Mouse (Mus musculus): ENCODE results near the gene Hspbp1. TPM values are rescaled to one million over a fixed set of nuclear protein-coding genes. Genes with fewer than 3 reads are reported as not detected.

Hspbp1 gene
- polyA plus RNA-seq (2016; fragmentation: Nextera tagmentation; extraction: Ambion mirVana), result 103 and 107 TPM in 2 replicates

GRCm38 (mm10) chr7:4684632-4685417, at the start of gene Hspbp1:
Gene Hspbp1, minus strand, starts transcription at chr7:4685068.
- WGBS, result under 1% methylated on average over 32 of the region's 32 CpGs
- ATAC-seq (ENCODE audit: insufficient number of reproducible peaks, insufficient read depth, low FRiP score, low TSS enrichment), result peak; percentile 99
- no peaks in the 10 kb centered on the region for H3K9me3 ChIP-seq
- H3K4me1 ChIP-seq, result peaks cover 6% of the 10 kb centered on the region
- H3K36me3 ChIP-seq, result peaks cover 17% of the 10 kb centered on the region
- H3K27ac ChIP-seq, result peak within 1 kb of the TSS; percentile 70
- H3K4me3 ChIP-seq, result peak within 1 kb of the TSS; percentile 83
- peak within 1 kb of the TSS; percentile 97 for H3K4me2 ChIP-seq (replicated peaks)
- no peaks in the 10 kb centered on the region for H3K27me3 ChIP-seq
- H3K9ac ChIP-seq, result peak within 1 kb of the TSS; percentile 58

DNA sequence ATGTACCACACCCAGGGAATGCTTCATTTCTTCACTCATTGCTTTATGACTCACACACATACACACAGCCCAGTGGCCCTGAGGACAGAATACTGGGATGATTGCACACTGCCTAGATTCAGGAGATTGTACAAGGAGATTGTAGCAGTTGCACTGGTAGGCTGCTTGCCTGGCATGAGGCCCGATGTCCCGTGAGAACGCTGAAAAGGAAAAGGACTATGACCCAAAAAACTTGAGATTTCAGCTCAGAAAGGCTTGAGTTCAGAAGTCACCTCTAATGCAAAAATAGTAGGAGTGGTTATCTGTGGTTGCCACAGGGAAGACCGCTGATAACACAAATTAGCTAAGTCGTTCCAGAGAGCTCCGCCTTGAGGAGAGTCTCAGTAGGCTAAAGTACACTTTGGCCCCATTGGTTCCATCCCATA, 48.1 kb upstream of the Hspbp1 start:
- H3K9me3 ChIP-seq, result no peaks in the 10 kb centered on the region
- H3K27ac ChIP-seq, result no peak overlapping the region
- no peaks in the 10 kb centered on the region for H3K36me3 ChIP-seq
- no peak overlapping the region for H3K4me2 ChIP-seq (replicated peaks)
- WGBS, result 69% methylated on average over 6 of the region's 6 CpGs
- H3K27me3 ChIP-seq, result no peaks in the 10 kb centered on the region
- H3K9ac ChIP-seq, result no peak overlapping the region
- ATAC-seq (ENCODE audit: insufficient number of reproducible peaks, insufficient read depth, low FRiP score, low TSS enrichment), result no peak
- H3K4me3 ChIP-seq, result no peak overlapping the region
- no peaks in the 10 kb centered on the region for H3K4me1 ChIP-seq

DNA sequence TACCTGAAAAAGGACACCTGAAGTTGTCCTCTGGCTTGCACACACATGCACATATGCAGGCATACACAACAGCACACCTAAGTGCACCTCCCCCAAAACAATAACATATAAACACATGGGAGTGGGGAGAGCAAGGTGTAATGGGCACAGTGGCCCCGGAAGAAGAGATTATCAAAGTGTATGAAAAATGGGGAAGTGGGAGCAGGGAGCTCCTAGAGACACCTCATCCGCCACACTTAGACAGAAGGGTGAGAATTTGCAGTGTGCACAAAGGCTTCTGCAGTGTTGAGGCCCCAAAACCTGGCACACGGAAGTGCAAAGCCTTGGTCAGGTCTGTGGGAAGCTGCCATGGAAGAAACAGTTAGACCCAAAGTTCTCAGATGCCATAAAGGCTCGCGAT, 46.2 kb upstream of the Hspbp1 start:
- Histone ChIP-seq H3K27ac (no peak overlapping the region), H3K4me3 (no peak overlapping the region), H3K27me3 (no peaks in the 10 kb centered on the region), H3K4me1 (no peaks in the 10 kb centered on the region), H3K4me2 (replicated peaks) (no peak overlapping the region), H3K9ac (no peak overlapping the region), H3K9me3 (no peaks in the 10 kb centered on the region), H3K36me3 (no peaks in the 10 kb centered on the region)
- no peak for ATAC-seq (ENCODE audit: insufficient number of reproducible peaks, insufficient read depth, low FRiP score, low TSS enrichment)
- WGBS, result 84% methylated on average over 5 of the region's 5 CpGs

- H3K36me3 ChIP-seq, result no peaks in the 10 kb centered on the region
- H3K27me3 ChIP-seq, result no peaks in the 10 kb centered on the region
- H3K4me3 ChIP-seq, result no peak within 1 kb of the TSS
- H3K9ac ChIP-seq, result no peak within 1 kb of the TSS
- H3K9me3 ChIP-seq, result no peaks in the 10 kb centered on the region
- WGBS, result 75% methylated on average over 7 of the region's 7 CpGs
- no peak within 1 kb of the TSS for H3K27ac ChIP-seq
- no peaks in the 10 kb centered on the region for H3K4me1 ChIP-seq
- no peak for ATAC-seq (ENCODE audit: insufficient number of reproducible peaks, insufficient read depth, low FRiP score, low TSS enrichment)
- H3K4me2 ChIP-seq (replicated peaks), result no peak within 1 kb of the TSS
These were observed 40.3 kb upstream of the Hspbp1 start, which contains the start of gene Tmem150b for GRCm38 (mm10) chr7:4725169-4725568. Gene Tmem150b, minus strand, starts transcription at chr7:4725249.

DNA sequence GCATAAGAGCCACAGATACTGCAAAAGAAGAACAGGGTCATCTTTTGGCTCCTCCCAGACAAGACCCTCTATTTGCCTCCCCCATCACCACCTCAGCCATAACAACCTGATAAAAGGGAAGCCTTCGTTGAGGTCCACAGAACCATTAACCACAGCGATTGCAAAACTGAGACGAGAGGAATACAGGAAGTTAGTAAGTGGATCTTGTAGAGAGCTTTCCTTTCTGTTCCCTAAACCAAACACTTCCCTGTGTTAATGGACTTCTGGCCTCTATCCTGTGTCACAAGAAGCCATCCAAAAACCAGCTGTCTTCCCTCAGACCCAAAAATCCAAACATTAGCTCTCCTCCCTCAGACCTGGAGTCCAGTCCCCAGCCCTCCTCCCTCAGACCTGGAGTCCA, 39.5 kb upstream of the Hspbp1 start:
- Histone ChIP-seq H3K9me3 (no peaks in the 10 kb centered on the region), H3K4me2 (replicated peaks) (no peak overlapping the region), H3K9ac (no peak overlapping the region), H3K4me1 (no peaks in the 10 kb centered on the region), H3K36me3 (no peaks in the 10 kb centered on the region), H3K27ac (no peak overlapping the region), H3K4me3 (no peak overlapping the region), H3K27me3 (no peaks in the 10 kb centered on the region)
- WGBS, result 69% methylated on average over 3 of the region's 3 CpGs
- ATAC-seq (ENCODE audit: insufficient number of reproducible peaks, insufficient read depth, low FRiP score, low TSS enrichment), result no peak

DNA sequence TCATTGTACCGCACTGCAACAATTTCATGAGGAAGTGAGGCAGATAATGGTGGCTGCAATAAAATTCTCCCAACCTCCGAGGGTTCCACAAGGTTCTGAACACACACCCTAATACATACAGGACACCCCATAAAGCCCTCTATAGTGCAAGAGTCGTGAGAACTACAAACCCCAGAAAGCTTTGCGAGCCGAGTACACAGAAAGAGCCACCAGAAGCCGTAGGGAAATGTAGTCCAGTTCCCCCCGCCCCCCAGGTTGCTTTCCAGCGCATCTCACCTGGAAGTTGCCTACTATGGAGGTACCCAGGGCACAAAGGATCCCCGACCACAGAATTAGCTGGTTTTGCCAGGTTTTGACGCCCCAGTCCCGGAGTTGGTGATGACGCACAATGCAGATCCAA, 38.6 kb upstream of the Hspbp1 start:
- Histone ChIP-seq H3K27me3 (no peaks in the 10 kb centered on the region), H3K9ac (no peak overlapping the region; the same call in 1 of the 2 replicates), H3K27ac (no peak overlapping the region), H3K4me1 (no peaks in the 10 kb centered on the region), H3K4me3 (peak overlapping the region; percentile 25), H3K36me3 (no peaks in the 10 kb centered on the region), H3K9me3 (no peaks in the 10 kb centered on the region), H3K4me2 (replicated peaks) (peak overlapping the region; percentile 41)
- no peak for ATAC-seq (ENCODE audit: insufficient number of reproducible peaks, insufficient read depth, low FRiP score, low TSS enrichment)
- 36% methylated on average over 12 of the region's 12 CpGs for WGBS

DNA sequence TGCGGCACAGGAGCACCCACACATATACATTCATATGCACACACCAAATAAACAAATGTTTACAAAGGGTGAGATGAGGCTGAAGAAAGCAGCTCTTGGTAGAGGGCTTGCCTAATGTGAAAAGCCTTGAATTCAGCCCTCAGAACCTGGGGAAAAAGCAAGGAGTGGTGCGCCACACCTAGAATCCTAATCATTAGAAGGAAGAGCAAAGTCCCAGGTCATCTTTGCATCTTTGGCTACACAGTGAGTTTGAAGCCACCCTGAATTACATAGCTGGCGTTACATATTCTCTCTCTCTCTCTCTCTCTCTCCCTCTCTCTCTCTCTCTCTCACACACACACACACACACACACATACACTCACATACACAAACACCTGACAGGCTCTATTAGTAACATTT, 34.4 kb upstream of the Hspbp1 start:
- Histone ChIP-seq H3K4me2 (replicated peaks) (no peak overlapping the region), H3K9me3 (no peaks in the 10 kb centered on the region), H3K27me3 (no peaks in the 10 kb centered on the region), H3K27ac (no peak overlapping the region), H3K4me3 (no peak overlapping the region), H3K36me3 (peaks cover 21% of the 10 kb centered on the region), H3K4me1 (no peaks in the 10 kb centered on the region), H3K9ac (no peak overlapping the region)
- ATAC-seq (ENCODE audit: insufficient number of reproducible peaks, insufficient read depth, low FRiP score, low TSS enrichment), result no peak
- WGBS, result 93% methylated on average over 3 of the region's 3 CpGs

DNA sequence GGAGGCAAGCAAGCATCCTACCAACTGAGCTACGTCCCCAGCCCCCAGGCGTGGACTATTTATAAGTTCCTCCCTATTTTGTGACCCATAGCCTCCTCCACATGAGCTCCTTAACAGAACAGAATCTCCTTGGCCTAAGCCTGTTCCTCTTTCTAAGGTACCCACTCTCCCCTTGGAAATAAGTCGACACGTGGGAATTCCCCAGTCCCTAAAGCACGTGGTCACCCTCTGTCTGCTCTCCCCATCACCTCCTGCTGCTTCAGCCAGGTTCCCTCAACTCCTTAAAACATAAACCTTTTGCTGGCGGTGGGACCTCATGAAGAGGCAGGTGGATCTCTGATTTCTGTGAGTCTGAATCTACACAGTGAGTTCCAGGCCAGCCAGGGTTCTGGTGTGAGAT, 32.1 kb upstream of the Hspbp1 start:
- Histone ChIP-seq H3K9me3 (no peaks in the 10 kb centered on the region), H3K36me3 (peaks cover 43% of the 10 kb centered on the region), H3K4me1 (no peaks in the 10 kb centered on the region), H3K4me2 (replicated peaks) (no peak overlapping the region), H3K4me3 (no peak overlapping the region), H3K27ac (no peak overlapping the region), H3K9ac (no peak overlapping the region), H3K27me3 (no peaks in the 10 kb centered on the region)
- WGBS, result 74% methylated on average over 6 of the region's 6 CpGs
- ATAC-seq (ENCODE audit: insufficient number of reproducible peaks, insufficient read depth, low FRiP score, low TSS enrichment), result no peak

GRCm38 (mm10) chr7:4712594-4712993, 27.7 kb upstream of the Hspbp1 start:
- ATAC-seq (ENCODE audit: insufficient number of reproducible peaks, insufficient read depth, low FRiP score, low TSS enrichment), result no peak
- WGBS, result 82% methylated on average over 3 of the region's 3 CpGs
- no peaks in the 10 kb centered on the region for H3K9me3 ChIP-seq
- no peaks in the 10 kb centered on the region for H3K27me3 ChIP-seq
- H3K36me3 ChIP-seq, result peaks cover 81% of the 10 kb centered on the region
- H3K4me3 ChIP-seq, result no peak overlapping the region
- no peak overlapping the region for H3K4me2 ChIP-seq (replicated peaks)
- H3K9ac ChIP-seq, result no peak overlapping the region
- no peak overlapping the region for H3K27ac ChIP-seq
- H3K4me1 ChIP-seq, result no peaks in the 10 kb centered on the region

DNA sequence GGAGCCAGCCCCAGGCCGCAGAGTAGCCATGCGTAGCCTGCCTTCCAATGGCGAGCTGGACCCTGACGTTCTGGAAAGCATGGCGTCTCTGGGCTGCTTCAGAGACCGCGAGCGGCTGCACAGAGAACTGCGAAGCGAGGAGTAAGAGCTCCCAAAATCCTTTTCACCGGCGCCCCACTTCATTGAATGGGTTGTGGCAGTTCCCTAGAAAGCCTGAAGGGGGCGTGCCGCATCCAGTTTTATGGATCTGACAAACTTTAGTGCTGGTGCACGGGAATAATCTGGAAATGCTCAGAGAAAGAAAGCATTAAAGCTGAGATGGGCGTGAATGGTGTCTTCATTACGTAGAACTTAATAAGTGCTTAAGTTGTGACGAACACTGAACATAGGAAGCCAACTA, 20.2 kb upstream of the Hspbp1 start:
- ATAC-seq (ENCODE audit: insufficient number of reproducible peaks, insufficient read depth, low FRiP score, low TSS enrichment), result no peak
- Histone ChIP-seq H3K27me3 (no peaks in the 10 kb centered on the region), H3K4me3 (no peak overlapping the region), H3K9me3 (no peaks in the 10 kb centered on the region), H3K4me1 (peaks cover 9% of the 10 kb centered on the region; the same call in 1 of the 2 replicates), H3K4me2 (replicated peaks) (no peak overlapping the region), H3K9ac (no peak overlapping the region), H3K27ac (no peak overlapping the region), H3K36me3 (peaks cover 71% of the 10 kb centered on the region)
- WGBS, result 43% methylated on average over 18 of the region's 18 CpGs

DNA sequence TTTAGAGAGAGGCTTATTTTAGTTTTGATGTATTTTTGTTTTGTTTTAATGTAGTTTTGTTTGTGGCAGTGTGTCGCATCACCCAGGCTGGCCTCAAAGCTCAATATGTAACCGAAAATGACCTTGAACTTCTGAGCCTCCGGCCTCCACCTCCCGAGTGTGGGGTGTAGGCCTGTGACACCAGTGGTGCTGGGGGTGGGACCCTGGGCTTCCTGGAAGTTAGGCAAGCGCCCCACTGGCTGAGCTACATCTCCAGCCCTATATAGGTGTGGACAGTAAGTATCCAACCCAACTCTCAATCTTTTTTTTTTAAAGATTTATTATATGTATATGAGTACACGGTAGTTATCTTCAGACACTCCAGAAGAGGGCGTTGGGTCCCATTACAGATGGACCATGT, 18.3 kb upstream of the Hspbp1 start:
- Histone ChIP-seq H3K4me1 (peaks cover 9% of the 10 kb centered on the region; the same call in 1 of the 2 replicates), H3K4me3 (no peak overlapping the region), H3K27me3 (no peaks in the 10 kb centered on the region), H3K27ac (no peak overlapping the region), H3K4me2 (replicated peaks) (no peak overlapping the region), H3K9me3 (no peaks in the 10 kb centered on the region), H3K9ac (no peak overlapping the region), H3K36me3 (peaks cover 71% of the 10 kb centered on the region)
- no peak for ATAC-seq (ENCODE audit: insufficient number of reproducible peaks, insufficient read depth, low FRiP score, low TSS enrichment)
- 95% methylated on average over 7 of the region's 7 CpGs for WGBS

GRCm38 (mm10) chr7:4702334-4702733, 17.5 kb upstream of the Hspbp1 start:
- Histone ChIP-seq H3K27me3 (no peaks in the 10 kb centered on the region), H3K36me3 (peaks cover 67% of the 10 kb centered on the region), H3K4me2 (replicated peaks) (no peak overlapping the region), H3K4me1 (peaks cover 9% of the 10 kb centered on the region; the same call in 1 of the 2 replicates), H3K4me3 (no peak overlapping the region), H3K9ac (no peak overlapping the region), H3K27ac (no peak overlapping the region), H3K9me3 (no peaks in the 10 kb centered on the region)
- ATAC-seq (ENCODE audit: insufficient number of reproducible peaks, insufficient read depth, low FRiP score, low TSS enrichment), result no peak
- WGBS, result 29% methylated on average over 8 of the region's 8 CpGs
